Mouse (Mus musculus) limb, embryonic 14.5 days (tissue): ENCODE measurements around the gene Ccdc185. TPM values are rescaled to one million over a fixed set of nuclear protein-coding genes. Genes with fewer than 3 reads are reported as not detected.

Source experiments
- ATAC-seq: fragments of 200-750 bp; cut with Nextera tagmentation; 2 replicates; pipeline ENCODE4 v1.8.0; 2017; ENCODE audit warnings: low read depth, moderate number of reproducible peaks, moderate TSS enrichment; ENCODE audit not compliant: low FRiP score
- DNase-seq: peaks from one replicate; pipeline ENCODE4 v3.0.0-alpha.2; 2015; ENCODE audit warnings: low spot score
- H3K27ac ChIP-seq: fragments of 300-500 bp; sonication (generic); replicated peaks from 2 replicates; pipeline ENCODE4 v1.5.1; 2014; ENCODE audit warnings: low read depth, mild to moderate bottlenecking, low read length, moderate library complexity, mixed read lengths
- H3K27me3 ChIP-seq: fragments of 300-500 bp; sonication (generic); 2 replicates; pipeline ENCODE4 v1.6.1; 2014; ENCODE audit warnings: low read length, mixed read lengths; ENCODE audit not compliant: control insufficient read depth, insufficient read depth
- H3K36me3 ChIP-seq: fragments of 300-500 bp; sonication (generic); 2 replicates; pipeline ENCODE4 v1.6.1; 2014; ENCODE audit warnings: mild to moderate bottlenecking, low read length, moderate library complexity, mixed read lengths; ENCODE audit not compliant: control insufficient read depth, insufficient read depth
- H3K4me1 ChIP-seq: fragments of 300-500 bp; sonication (generic); 2 replicates; pipeline ENCODE4 v1.6.1; 2014; ENCODE audit warnings: antibody characterized with exemption, low read length, mixed read lengths; ENCODE audit not compliant: control insufficient read depth, insufficient read depth
- H3K4me2 ChIP-seq: fragments of 300-500 bp; sonication (generic); replicated peaks from 2 replicates; pipeline ENCODE4 v1.6.1; 2014; ENCODE audit warnings: low read depth, mild to moderate bottlenecking, low read length, moderate library complexity; ENCODE audit not compliant: severe bottlenecking
- H3K4me3 ChIP-seq: fragments of 300-500 bp; sonication (generic); replicated peaks from 2 replicates; pipeline ENCODE4 v1.5.1; 2014; ENCODE audit warnings: low read length
- H3K9ac ChIP-seq: fragments of 300-500 bp; sonication (generic); 2 replicates; pipeline ENCODE4 v1.6.1; 2014; ENCODE audit warnings: mild to moderate bottlenecking, low read depth, low read length, moderate library complexity; ENCODE audit not compliant: severe bottlenecking
- H3K9me3 ChIP-seq: fragments of 300-500 bp; sonication (generic); 2 replicates; pipeline ENCODE4 v1.6.1; 2016; ENCODE audit warnings: low read length; ENCODE audit not compliant: control insufficient read depth
- POLR2A ChIP-seq: fragments of 200-500 bp; IDR thresholded peaks from 2 replicates; pipeline ENCODE4 v1.8.0; 2012; ENCODE audit warnings: inconsistent platforms, mild to moderate bottlenecking, moderate library complexity, borderline replicate concordance; ENCODE audit not compliant: insufficient read depth, insufficient read length; ENCODE audit errors: extremely low read depth
- WGBS: fragments of 180-500 bp; shearing (Covaris S2); extraction: QIAGEN DNeasy Blood & Tissue Kit; methylation state at CpG from one replicate; pipeline ENCODE4 v1.1.7; 2014; 5-methylcytosine and 5-hydroxymethylcytosine counted together
- polyA plus RNA-seq, 2 experiments: library from polyadenylated mRNA; depleted of rRNA in 1 of 2; stranded (reverse) in 1 of 2; unstranded in 1 of 2; fragments of >200 nt; fragmentation: Nextera tagmentation in 1 of 2; extraction: Ambion mirVana in 1 of 2; gene quantifications; 2 replicates each; pipeline versions ENCODE4 v1.2.1 to v1.2.3; 2012 to 2014

The Ccdc185 gene
- polyA plus RNA-seq, 2 experiments = not detected

DNA sequence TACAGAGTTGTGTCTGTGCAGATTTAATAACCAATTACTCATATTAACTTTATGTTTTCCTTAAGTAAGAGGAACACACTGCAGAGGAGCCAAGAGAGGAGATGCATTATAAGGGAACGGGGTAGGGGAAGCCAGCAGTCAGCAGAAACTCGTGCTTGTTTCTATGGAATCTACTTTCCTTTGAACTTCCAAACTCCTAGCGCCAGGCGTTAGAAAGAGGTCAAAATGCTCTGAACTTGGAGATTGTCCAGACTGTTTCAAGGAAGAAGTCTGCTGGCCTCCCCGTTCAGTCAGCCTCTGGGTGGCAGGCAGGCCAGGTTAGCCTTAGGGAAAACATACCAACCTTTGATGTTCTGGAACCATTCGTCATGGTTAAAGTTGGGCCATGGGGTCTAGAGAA lies 39.9 kb upstream of the Ccdc185 start:
- Histone ChIP-seq H3K4me2 (no peak overlapping the region), H3K9ac (no peak overlapping the region), H3K9me3 (no peaks in the 10 kb centered on the region), H3K27me3 (no peaks in the 10 kb centered on the region), H3K36me3 (no peaks in the 10 kb centered on the region), H3K4me3 (no peak overlapping the region), H3K4me1 (peaks cover 17% of the 10 kb centered on the region), H3K27ac (no peak overlapping the region)
- no peak for ATAC-seq
- WGBS = 18% methylated on average over 6 of the region's 6 CpGs
- DNase-seq = no peak
- no peak for TF ChIP-seq POLR2A

DNA sequence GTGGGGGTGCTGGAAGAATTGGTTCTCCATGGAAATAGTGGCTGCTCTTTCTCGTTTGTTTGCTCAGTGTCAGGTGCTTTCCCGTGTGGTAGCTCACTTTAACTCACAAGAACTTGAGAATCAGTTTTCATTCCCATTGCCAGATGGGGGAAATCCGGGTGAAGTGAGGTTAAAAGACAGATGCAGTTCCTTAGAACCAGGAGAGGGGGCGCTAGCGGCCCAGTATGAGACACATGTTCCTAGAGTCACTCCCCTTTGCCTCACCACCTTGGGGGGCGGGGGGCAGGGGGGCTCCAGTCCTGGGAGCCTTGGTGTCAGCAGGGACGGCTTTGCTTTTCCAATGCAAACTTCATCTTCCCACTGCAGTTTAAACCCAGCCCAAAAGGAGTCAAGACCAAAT lies 38.0 kb upstream of the Ccdc185 start:
- DNase-seq (no peak), ATAC-seq (no peak)
- no peaks in the 10 kb centered on the region for H3K36me3 ChIP-seq
- H3K27ac ChIP-seq = no peak overlapping the region
- H3K27me3 ChIP-seq = no peaks in the 10 kb centered on the region
- H3K4me1 ChIP-seq = peaks cover 6% of the 10 kb centered on the region
- 49% methylated on average over 7 of the region's 7 CpGs for WGBS
- no peak for TF ChIP-seq POLR2A
- H3K9me3 ChIP-seq = no peaks in the 10 kb centered on the region
- no peak overlapping the region for H3K4me3 ChIP-seq
- H3K9ac ChIP-seq = no peak overlapping the region
- no peak overlapping the region for H3K4me2 ChIP-seq

DNA sequence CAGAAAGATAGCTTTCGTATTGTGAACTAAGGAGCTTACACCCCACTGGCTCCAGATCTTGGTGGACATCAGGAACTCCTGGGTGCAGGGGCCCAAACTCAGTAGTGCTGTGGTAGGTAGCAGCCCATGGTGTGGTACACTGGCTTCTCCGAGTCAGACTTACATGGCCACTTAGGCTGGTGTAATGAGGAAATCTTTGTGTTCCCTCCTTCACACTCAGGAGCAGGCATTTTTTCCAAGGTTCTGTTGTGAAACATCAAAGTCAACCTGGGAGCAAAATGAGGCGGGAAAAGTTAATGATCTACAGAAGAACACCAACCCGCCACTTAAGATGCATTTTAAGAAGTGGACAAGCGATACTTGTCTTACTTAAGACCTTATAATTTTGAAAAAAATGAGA lies 36.5 kb upstream of the Ccdc185 start:
- Histone ChIP-seq H3K4me1 (peaks cover 4% of the 10 kb centered on the region; the same call in 1 of the 2 replicates), H3K4me2 (no peak overlapping the region), H3K36me3 (no peaks in the 10 kb centered on the region), H3K4me3 (no peak overlapping the region), H3K9ac (no peak overlapping the region), H3K27ac (no peak overlapping the region), H3K27me3 (no peaks in the 10 kb centered on the region), H3K9me3 (no peaks in the 10 kb centered on the region)
- WGBS = 82% methylated on average over 5 of the region's 5 CpGs
- DNase-seq = no peak
- no peak for TF ChIP-seq POLR2A
- ATAC-seq = no peak

DNA sequence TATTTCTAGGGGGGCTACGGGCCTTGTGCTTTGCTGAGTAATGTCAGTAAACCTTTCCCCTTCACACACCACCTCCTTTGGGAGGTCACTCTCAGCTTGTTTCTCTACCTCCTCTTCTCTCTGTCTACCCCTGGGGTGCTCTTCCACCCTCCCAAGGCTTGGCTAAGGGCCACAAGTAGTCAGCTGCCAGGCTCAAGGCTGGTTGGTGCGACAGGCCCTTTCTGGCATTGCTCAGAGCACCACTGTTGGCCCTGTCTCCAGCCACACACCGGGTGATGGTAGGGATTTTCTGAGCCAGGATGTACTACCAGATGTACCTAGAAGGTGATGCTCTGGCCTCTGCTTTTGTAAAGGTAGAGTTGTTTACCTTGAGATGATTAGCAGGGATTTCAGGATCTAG lies 35.8 kb upstream of the Ccdc185 start:
- Histone ChIP-seq H3K4me3 (no peak overlapping the region), H3K27me3 (no peaks in the 10 kb centered on the region), H3K27ac (no peak overlapping the region), H3K9me3 (no peaks in the 10 kb centered on the region), H3K4me2 (no peak overlapping the region), H3K36me3 (no peaks in the 10 kb centered on the region), H3K9ac (no peak overlapping the region), H3K4me1 (peaks cover 4% of the 10 kb centered on the region; the same call in 1 of the 2 replicates)
- ATAC-seq (no peak), DNase-seq (no peak)
- WGBS = 72% methylated on average over 3 of the region's 3 CpGs
- no peak for TF ChIP-seq POLR2A

DNA sequence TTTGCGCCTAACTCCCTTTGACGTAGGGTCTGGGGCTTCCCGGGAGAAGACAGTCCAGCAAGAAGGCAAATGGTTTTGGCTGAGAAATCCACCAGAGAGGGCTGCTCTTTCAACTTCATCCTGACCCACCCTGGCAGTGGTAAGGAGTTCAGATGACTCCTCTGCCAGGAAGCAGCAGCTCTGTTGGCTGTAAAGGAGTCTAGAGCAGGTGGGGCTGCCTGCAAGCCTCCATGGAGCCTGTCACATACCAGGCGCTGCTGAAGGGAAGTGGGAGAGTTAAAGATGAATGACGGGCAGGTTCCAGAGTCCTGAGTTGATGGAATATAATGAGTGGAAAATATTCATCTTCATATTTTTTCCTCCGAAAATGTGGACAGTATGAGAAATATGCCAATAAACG lies 34.8 kb upstream of the Ccdc185 start:
- H3K9ac ChIP-seq = no peak overlapping the region
- ATAC-seq = no peak
- no peak overlapping the region for H3K4me3 ChIP-seq
- TF ChIP-seq POLR2A = no peak
- no peak for DNase-seq
- no peaks in the 10 kb centered on the region for H3K27me3 ChIP-seq
- H3K4me1 ChIP-seq = no peaks in the 10 kb centered on the region; the same call in 1 of the 2 replicates
- no peaks in the 10 kb centered on the region for H3K36me3 ChIP-seq
- H3K4me2 ChIP-seq = no peak overlapping the region
- no peaks in the 10 kb centered on the region for H3K9me3 ChIP-seq
- 86% methylated on average over 7 of the region's 7 CpGs for WGBS
- no peak overlapping the region for H3K27ac ChIP-seq

DNA sequence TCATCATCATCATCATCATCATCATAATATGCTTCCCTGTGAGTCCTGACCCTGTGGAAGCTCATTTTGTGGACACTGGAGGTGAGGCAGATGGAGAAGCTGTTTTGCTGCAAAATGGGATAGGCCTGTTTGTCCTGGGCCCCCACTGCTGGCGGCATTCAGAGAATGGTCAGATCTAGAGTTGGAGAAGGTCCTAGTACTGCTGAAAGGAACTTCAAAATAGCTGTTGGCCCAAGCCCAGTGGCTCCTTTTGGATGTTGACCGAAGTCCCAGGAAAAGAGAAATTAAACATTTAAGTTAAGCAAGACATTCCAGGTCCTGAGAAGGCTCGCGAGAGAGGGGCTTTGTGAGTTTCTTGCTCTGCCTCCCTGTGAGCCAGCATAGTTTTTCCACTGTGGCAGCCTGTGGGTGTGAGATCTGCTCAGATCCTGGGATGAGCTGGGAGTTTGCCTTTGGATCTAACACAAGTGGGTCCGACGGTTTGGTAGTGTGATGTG lies 30.1 kb upstream of the Ccdc185 start:
- ATAC-seq = no peak
- Histone ChIP-seq H3K9me3 (no peaks in the 10 kb centered on the region), H3K4me3 (no peak overlapping the region), H3K36me3 (no peaks in the 10 kb centered on the region), H3K9ac (no peak overlapping the region), H3K4me1 (no peaks in the 10 kb centered on the region), H3K4me2 (no peak overlapping the region), H3K27ac (no peak overlapping the region), H3K27me3 (no peaks in the 10 kb centered on the region)
- no peak for DNase-seq
- whole genome bisulfite sequencing = 92% methylated on average over 6 of the region's 6 CpGs
- TF ChIP-seq POLR2A = no peak
